Mouse (Mus musculus): ENCODE data around the gene Nrp2. TPM values are rescaled to one million over a fixed set of nuclear protein-coding genes. Genes with fewer than 3 reads are reported as not detected.

Gene Nrp2
- 28.3 and 31.1 TPM in 2 replicates for polyA plus RNA-seq (2015; fragmentation: Nextera tagmentation; extraction: Ambion mirVana)

GRCm38 (mm10) chr1:62703158-62704116 is at the start of gene Nrp2:
Gene Nrp2, plus strand, starts transcription at chr1:62703285.
- H3K4me2 ChIP-seq (replicated peaks): peak within 1 kb of the TSS; percentile 88
- under 1% methylated on average over 73 of the region's 76 CpGs for WGBS
- peak within 1 kb of the TSS; percentile 76 for H3K27ac ChIP-seq
- H3K27me3 ChIP-seq (replicated peaks): no peaks in the 10 kb centered on the region
- peak within 1 kb of the TSS; percentile 75 for H3K9ac ChIP-seq
- peak; percentile 76 for ATAC-seq
- H3K36me3 ChIP-seq: no peaks in the 10 kb centered on the region
- H3K9me3 ChIP-seq: no peaks in the 10 kb centered on the region
- H3K4me3 ChIP-seq (replicated peaks): peak within 1 kb of the TSS; percentile 58
- H3K4me1 ChIP-seq (replicated peaks): peaks cover 20% of the 10 kb centered on the region

- Histone ChIP-seq H3K4me2 (replicated peaks) (no peak overlapping the region), H3K27ac (no peak overlapping the region), H3K4me1 (replicated peaks) (no peaks in the 10 kb centered on the region), H3K4me3 (replicated peaks) (no peak overlapping the region), H3K9me3 (no peaks in the 10 kb centered on the region), H3K9ac (no peak overlapping the region), H3K27me3 (replicated peaks) (no peaks in the 10 kb centered on the region), H3K36me3 (no peaks in the 10 kb centered on the region)
- 66% methylated on average over 6 of the region's 6 CpGs for WGBS
- ATAC-seq: no peak
Measured at GRCm38 (mm10) chr1:62654436-62654835, 48.6 kb upstream of the Nrp2 start.

- H3K4me3 ChIP-seq (replicated peaks): no peak overlapping the region
- no peak for ATAC-seq
- H3K9ac ChIP-seq: no peak overlapping the region
- no peaks in the 10 kb centered on the region for H3K36me3 ChIP-seq
- 47% methylated on average over 8 of the region's 8 CpGs for WGBS
- H3K27me3 ChIP-seq (replicated peaks): no peaks in the 10 kb centered on the region
- no peak overlapping the region for H3K4me2 ChIP-seq (replicated peaks)
- no peaks in the 10 kb centered on the region; the same call in 1 of the 2 replicates for H3K4me1 ChIP-seq (replicated peaks)
- no peaks in the 10 kb centered on the region for H3K9me3 ChIP-seq
- no peak overlapping the region for H3K27ac ChIP-seq
Measured at GRCm38 (mm10) chr1:62664960-62665645, 38.0 kb upstream of the Nrp2 start.

GRCm38 (mm10) chr1:62665771-62666730 is 37.0 kb upstream of the Nrp2 start:
- 70% methylated on average over 5 of the region's 5 CpGs for WGBS
- no peaks in the 10 kb centered on the region for H3K36me3 ChIP-seq
- H3K4me2 ChIP-seq (replicated peaks): no peak overlapping the region
- H3K27me3 ChIP-seq (replicated peaks): no peaks in the 10 kb centered on the region
- no peaks in the 10 kb centered on the region; the same call in 1 of the 2 replicates for H3K4me1 ChIP-seq (replicated peaks)
- H3K27ac ChIP-seq: no peak overlapping the region
- H3K9ac ChIP-seq: no peak overlapping the region
- no peak overlapping the region for H3K4me3 ChIP-seq (replicated peaks)
- ATAC-seq: no peak
- no peaks in the 10 kb centered on the region for H3K9me3 ChIP-seq

- no peak for ATAC-seq
- WGBS: 71% methylated on average over 5 of the region's 5 CpGs
Measured at GRCm38 (mm10) chr1:62666780-62667179, 36.3 kb upstream of the Nrp2 start.

GRCm38 (mm10) chr1:62678611-62679344 is 24.3 kb upstream of the Nrp2 start:
- Histone ChIP-seq H3K9ac (no peak overlapping the region), H3K27me3 (replicated peaks) (no peaks in the 10 kb centered on the region), H3K4me3 (replicated peaks) (no peak overlapping the region), H3K4me1 (replicated peaks) (no peaks in the 10 kb centered on the region), H3K27ac (no peak overlapping the region), H3K4me2 (replicated peaks) (no peak overlapping the region), H3K36me3 (no peaks in the 10 kb centered on the region), H3K9me3 (no peaks in the 10 kb centered on the region)
- no peak for ATAC-seq
- 64% methylated on average over 4 of the region's 4 CpGs for WGBS

More at GRCm38 (mm10) chr1:62666780-62667179, 36.3 kb upstream of the Nrp2 start:
- H3K4me2 ChIP-seq (replicated peaks): no peak overlapping the region
- no peaks in the 10 kb centered on the region for H3K36me3 ChIP-seq
- H3K27ac ChIP-seq: no peak overlapping the region
- H3K27me3 ChIP-seq (replicated peaks): no peaks in the 10 kb centered on the region
- H3K4me3 ChIP-seq (replicated peaks): no peak overlapping the region
- no peaks in the 10 kb centered on the region; the same call in 1 of the 2 replicates for H3K4me1 ChIP-seq (replicated peaks)
- no peak overlapping the region for H3K9ac ChIP-seq
- H3K9me3 ChIP-seq: no peaks in the 10 kb centered on the region

GRCm38 (mm10) chr1:62679466-62679865 is 23.6 kb upstream of the Nrp2 start:
- Histone ChIP-seq H3K27ac (no peak overlapping the region), H3K27me3 (replicated peaks) (no peaks in the 10 kb centered on the region), H3K4me3 (replicated peaks) (no peak overlapping the region), H3K4me1 (replicated peaks) (no peaks in the 10 kb centered on the region), H3K9me3 (no peaks in the 10 kb centered on the region), H3K9ac (no peak overlapping the region), H3K36me3 (no peaks in the 10 kb centered on the region), H3K4me2 (replicated peaks) (no peak overlapping the region)
- 80% methylated on average over 2 of the region's 2 CpGs for WGBS
- ATAC-seq: no peak

GRCm38 (mm10) chr1:62682456-62683385 is 20.4 kb upstream of the Nrp2 start:
- WGBS: 41% methylated on average over 21 of the region's 21 CpGs
- Histone ChIP-seq H3K27ac (no peak overlapping the region), H3K9ac (no peak overlapping the region), H3K36me3 (no peaks in the 10 kb centered on the region), H3K4me2 (replicated peaks) (peak overlapping the region; percentile 3; the same call in 1 of the 2 replicates), H3K27me3 (replicated peaks) (no peaks in the 10 kb centered on the region), H3K9me3 (no peaks in the 10 kb centered on the region), H3K4me1 (replicated peaks) (no peaks in the 10 kb centered on the region), H3K4me3 (replicated peaks) (no peak overlapping the region)
- no peak for ATAC-seq

- no peak for ATAC-seq
- Histone ChIP-seq H3K9me3 (no peaks in the 10 kb centered on the region), H3K9ac (no peak overlapping the region), H3K4me3 (replicated peaks) (no peak overlapping the region), H3K27ac (no peak overlapping the region), H3K27me3 (replicated peaks) (no peaks in the 10 kb centered on the region), H3K4me2 (replicated peaks) (no peak overlapping the region), H3K4me1 (replicated peaks) (no peaks in the 10 kb centered on the region), H3K36me3 (no peaks in the 10 kb centered on the region)
- WGBS: 68% methylated on average over 2 of the region's 2 CpGs
Measured at GRCm38 (mm10) chr1:62683498-62683897, 19.6 kb upstream of the Nrp2 start.

GRCm38 (mm10) chr1:62687511-62687910 is 15.6 kb upstream of the Nrp2 start:
- Histone ChIP-seq H3K36me3 (no peaks in the 10 kb centered on the region), H3K4me2 (replicated peaks) (no peak overlapping the region), H3K27me3 (replicated peaks) (no peaks in the 10 kb centered on the region), H3K4me3 (replicated peaks) (no peak overlapping the region), H3K27ac (no peak overlapping the region), H3K9me3 (no peaks in the 10 kb centered on the region), H3K9ac (no peak overlapping the region), H3K4me1 (replicated peaks) (no peaks in the 10 kb centered on the region)
- no peak for ATAC-seq
- 69% methylated on average over 8 of the region's 8 CpGs for WGBS
